Mouse (Mus musculus) 3T3-L1 (cell line): Measurements from ENCODE around the gene Gm3278.
"Not testable (repeated sequence)": the region's sequence is repeated elsewhere in the genome, so short reads cannot be mapped to it uniquely, and the experiment has no call there.

Experiments used
- DNase-seq: peaks from one replicate; pipeline ENCODE4 v3.0.0-alpha.2; 2015; ENCODE audit warnings: low read depth, low spot score

Gene Gm3278

DNA sequence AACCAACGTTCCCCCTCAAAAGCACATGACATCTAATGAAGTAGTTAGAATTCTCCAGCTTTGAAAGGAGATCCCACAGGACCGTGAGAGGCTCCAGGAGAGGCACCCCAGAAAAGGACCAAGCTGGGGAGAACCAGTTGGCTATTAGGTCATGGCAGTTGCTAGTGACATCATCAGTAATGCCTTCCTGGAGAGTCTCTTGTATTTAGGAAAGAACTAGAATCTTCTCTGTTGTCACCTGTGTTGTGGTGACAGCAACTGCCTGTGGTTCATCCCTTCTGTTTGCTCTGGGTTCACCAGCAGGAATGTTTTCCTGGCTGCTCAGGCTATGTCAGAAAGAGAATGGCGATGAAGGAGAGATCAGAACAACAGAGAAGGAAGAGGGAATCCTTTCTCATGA lies at the start of gene Gm3278:
TSS of gene Gm3278 (plus strand) at position 301 of the 400 bp plus-strand sequence.
- not testable (repeated sequence) for DNase-seq

DNA sequence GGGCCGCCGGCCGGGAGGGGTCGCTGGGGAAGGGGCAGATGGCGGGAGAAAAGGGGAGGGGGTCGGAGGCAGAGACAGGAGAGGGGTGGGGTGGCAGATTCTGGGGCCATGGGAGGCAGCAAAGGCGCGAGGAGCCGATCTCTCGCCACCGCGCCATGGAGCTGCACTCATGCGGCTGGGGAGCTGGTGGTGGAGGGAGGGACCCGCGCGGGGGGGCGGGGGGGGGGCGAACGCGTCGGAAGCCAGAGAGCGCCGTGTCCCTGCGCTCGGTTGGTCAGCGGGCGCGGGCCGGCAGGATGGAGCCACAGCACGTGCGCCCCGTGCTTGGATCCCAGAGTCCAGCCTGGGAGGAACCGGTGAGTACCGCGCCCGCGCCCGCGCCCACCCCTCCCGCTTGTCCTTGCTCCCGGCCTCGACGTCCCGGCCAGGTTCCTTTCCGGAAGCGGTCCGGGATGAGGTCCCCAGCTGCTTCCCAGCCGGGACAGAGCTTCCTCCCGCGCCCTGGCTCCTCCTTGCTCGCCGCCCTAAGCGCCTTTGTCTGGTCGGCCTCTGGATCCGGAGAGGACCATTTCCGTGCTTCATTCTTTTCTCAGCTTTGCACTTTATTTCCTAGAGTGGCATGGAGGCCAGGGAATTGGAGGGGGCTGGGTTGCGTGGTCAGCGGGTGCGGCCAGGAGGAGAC lies 36.8 kb upstream of the Gm3278 start, which contains the start of gene Gm3264:
TSS of gene Gm3264 (plus strand) at position 278 of the 682 bp plus-strand sequence.
- DNase-seq, result not testable (repeated sequence)
